Mouse (Mus musculus) lung, postnatal 0 days (tissue): ENCODE data around the gene Poldip2.

Experiments
- CTCF ChIP-seq: IDR thresholded peaks from 2 replicates; pipeline ENCODE4 v1.5.1; 2016; ENCODE audit warnings: antibody characterized with exemption, mild to moderate bottlenecking
- EP300 ChIP-seq: IDR thresholded peaks from 2 replicates; pipeline ENCODE4 v1.6.1; 2016; ENCODE audit warnings: antibody characterized with exemption, mild to moderate bottlenecking, control low read depth

DNA sequence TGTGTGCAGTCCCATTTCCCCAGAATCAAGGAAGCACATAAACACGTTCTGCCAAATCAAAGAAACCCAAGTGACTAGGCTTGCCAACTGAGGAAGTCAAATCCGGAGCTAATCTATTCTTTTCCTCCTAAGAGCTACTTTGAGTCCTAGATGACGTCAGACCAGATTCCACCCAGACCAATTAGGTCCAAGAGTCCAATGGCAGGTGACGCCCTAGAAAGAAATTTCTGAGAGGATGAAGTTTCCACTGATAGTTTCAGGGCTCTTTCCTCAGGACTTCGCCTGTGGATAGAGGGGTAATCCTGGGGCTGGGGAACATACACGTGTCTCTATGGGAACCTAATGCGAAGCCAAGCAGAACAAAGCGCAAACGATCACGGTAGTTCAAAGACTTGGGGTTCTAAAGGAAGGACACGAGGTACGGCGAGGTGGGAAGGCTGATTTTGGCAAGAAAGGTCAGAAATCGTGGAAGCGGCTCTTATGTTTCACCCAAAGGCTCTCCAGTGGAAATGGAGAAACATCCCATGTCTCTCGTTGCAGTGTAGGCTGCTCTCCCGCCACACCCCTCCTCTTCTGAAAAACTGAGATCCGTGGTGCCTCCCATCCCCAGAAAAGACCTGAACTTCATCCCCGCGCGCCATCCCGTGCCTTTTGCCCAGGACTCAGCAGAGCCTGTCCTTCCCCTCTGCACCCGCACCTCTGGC, 23.5 kb downstream of the Poldip2 start:
- no peak for TF ChIP-seq CTCF
- no peak; the same call in 1 of the 2 replicates for TF ChIP-seq EP300
